Mouse (Mus musculus) stomach, postnatal 0 days (tissue): ENCODE results near the gene Gtpbp3.

Source experiments
- CTCF ChIP-seq: IDR thresholded peaks from 2 replicates; pipeline ENCODE4 v1.5.1; 2016; ENCODE audit warnings: antibody characterized with exemption, low read depth, mild to moderate bottlenecking, moderate library complexity
- EP300 ChIP-seq: optimal IDR thresholded peaks from 2 replicates; pipeline ENCODE3; 2016; ENCODE audit warnings: antibody characterized with exemption

DNA sequence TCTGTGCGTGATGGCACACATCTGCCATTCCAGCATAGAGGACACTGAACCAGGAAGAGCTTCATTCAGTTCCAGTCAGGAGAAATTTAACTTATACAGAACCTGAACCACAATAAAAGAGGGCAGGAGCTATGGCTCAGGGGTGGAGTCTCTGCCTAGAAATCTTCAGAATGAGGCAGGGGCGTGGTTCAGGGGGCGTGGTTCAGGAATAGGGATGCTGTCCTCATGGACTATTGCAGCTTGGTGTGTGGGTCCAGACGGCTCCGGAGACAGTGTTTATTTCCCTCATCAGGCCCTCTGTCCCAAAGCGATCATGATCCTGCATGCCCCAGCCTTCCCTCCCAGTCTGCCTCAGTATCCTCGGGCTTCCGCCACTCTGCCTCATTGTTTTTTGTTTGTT lies 33.2 kb upstream of the Gtpbp3 start:
- TF ChIP-seq CTCF (no peak), EP300 (no peak)
